Mouse (Mus musculus) liver, embryonic 11.5 days (tissue): ENCODE results near the gene Rdh16f2. TPM values are rescaled to one million over a fixed set of nuclear protein-coding genes. Genes with fewer than 3 reads are reported as not detected.
"Not testable (repeated sequence)": the region's sequence is repeated elsewhere in the genome, so short reads cannot be mapped to it uniquely, and the experiment has no call there.

Experiments
- ATAC-seq: fragments of 200-750 bp; cut with Nextera tagmentation; replicated peaks from 2 replicates; pipeline ENCODE4 v1.8.0; 2017; ENCODE audit warnings: moderate number of reproducible peaks, mild to moderate bottlenecking, moderate TSS enrichment, moderate library complexity; ENCODE audit not compliant: low FRiP score
- DNase-seq: peaks from one replicate; pipeline ENCODE4 v3.0.0-alpha.2; 2017; ENCODE audit warnings: low spot score
- H3K27ac ChIP-seq: fragments of 300-500 bp; sonication (generic); 2 replicates; pipeline ENCODE4 v1.5.1; 2014; ENCODE audit warnings: mild to moderate bottlenecking, low read depth, low read length, control low read depth
- H3K27me3 ChIP-seq: fragments of 300-500 bp; sonication (generic); replicated peaks from 2 replicates; pipeline ENCODE4 v1.6.1; 2014; ENCODE audit warnings: low read length, mixed read lengths; ENCODE audit not compliant: control insufficient read depth, insufficient read depth
- H3K36me3 ChIP-seq: fragments of 300-500 bp; sonication (generic); 2 replicates; pipeline ENCODE4 v1.6.1; 2014; ENCODE audit warnings: mild to moderate bottlenecking, low read length, moderate library complexity, mixed read lengths; ENCODE audit not compliant: control insufficient read depth, insufficient read depth
- H3K4me1 ChIP-seq: fragments of 300-500 bp; sonication (generic); replicated peaks from 2 replicates; pipeline ENCODE4 v1.6.1; 2014; ENCODE audit warnings: low read length, mixed read lengths; ENCODE audit not compliant: control insufficient read depth, insufficient read depth
- H3K4me2 ChIP-seq: fragments of 300-500 bp; sonication (generic); 2 replicates; pipeline ENCODE4 v1.6.1; 2014; ENCODE audit warnings: mild to moderate bottlenecking, control low read depth, moderate library complexity
- H3K4me3 ChIP-seq: fragments of 300-500 bp; sonication (generic); 2 replicates; pipeline ENCODE4 v1.5.1; 2014; ENCODE audit warnings: low read depth, low read length, control low read depth
- H3K9ac ChIP-seq: fragments of 300-500 bp; sonication (generic); 2 replicates; pipeline ENCODE4 v1.6.1; 2014; ENCODE audit warnings: low read depth, low read length, control low read depth
- H3K9me3 ChIP-seq: fragments of 300-500 bp; sonication (generic); 2 replicates; pipeline ENCODE4 v1.6.1; 2016; ENCODE audit warnings: low read length, inconsistent platforms, mixed read lengths; ENCODE audit not compliant: control insufficient read depth
- WGBS: fragments of 180-500 bp; shearing (Covaris S2); extraction: QIAGEN DNeasy Blood & Tissue Kit; methylation state at CpG from one replicate; pipeline ENCODE4 v1.1.7; 2014; 5-methylcytosine and 5-hydroxymethylcytosine counted together
- polyA plus RNA-seq: library from polyadenylated mRNA; unstranded; fragments of >200 nt; fragmentation: Nextera tagmentation; extraction: Ambion mirVana; gene quantifications from 2 replicates; pipeline ENCODE4 v1.2.1, GENCODE M21; 2014

The Rdh16f2 gene
- polyA plus RNA-seq = not detected in 2 replicates

DNA sequence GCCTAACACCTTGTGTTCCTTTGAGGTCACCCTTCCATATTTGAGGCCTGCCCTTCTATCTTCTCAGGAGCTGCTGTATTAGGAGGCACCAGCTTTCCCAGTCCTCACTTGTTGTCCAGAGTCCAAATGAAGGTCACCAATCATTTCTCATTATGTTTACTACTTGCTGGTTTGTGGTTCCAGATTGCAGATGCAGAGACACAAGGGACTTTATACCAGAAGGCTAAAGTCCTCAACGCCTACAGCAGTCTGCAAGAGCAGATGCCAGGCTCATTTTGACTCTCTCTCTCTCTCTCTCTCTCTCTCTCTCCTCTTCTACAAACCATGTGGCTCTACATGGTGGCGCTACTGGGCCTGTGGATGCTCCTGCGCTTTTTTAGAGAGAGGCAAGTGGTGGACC lies at the start of gene Rdh16f2:
Rdh16f2 (plus strand) TSS at position 243 of the 400 bp plus-strand sequence.
- Histone ChIP-seq H3K4me2 (no peak within 1 kb of the TSS), H3K4me1 (no peaks in the 10 kb centered on the region), H3K27ac (no peak within 1 kb of the TSS), H3K27me3 (no peaks in the 10 kb centered on the region), H3K4me3 (no peak within 1 kb of the TSS), H3K36me3 (no peaks in the 10 kb centered on the region), H3K9me3 (no peaks in the 10 kb centered on the region), H3K9ac (no peak within 1 kb of the TSS)
- DNase-seq (no peak), ATAC-seq (no peak)
- WGBS = 73% methylated on average over 3 of the region's 3 CpGs

DNA sequence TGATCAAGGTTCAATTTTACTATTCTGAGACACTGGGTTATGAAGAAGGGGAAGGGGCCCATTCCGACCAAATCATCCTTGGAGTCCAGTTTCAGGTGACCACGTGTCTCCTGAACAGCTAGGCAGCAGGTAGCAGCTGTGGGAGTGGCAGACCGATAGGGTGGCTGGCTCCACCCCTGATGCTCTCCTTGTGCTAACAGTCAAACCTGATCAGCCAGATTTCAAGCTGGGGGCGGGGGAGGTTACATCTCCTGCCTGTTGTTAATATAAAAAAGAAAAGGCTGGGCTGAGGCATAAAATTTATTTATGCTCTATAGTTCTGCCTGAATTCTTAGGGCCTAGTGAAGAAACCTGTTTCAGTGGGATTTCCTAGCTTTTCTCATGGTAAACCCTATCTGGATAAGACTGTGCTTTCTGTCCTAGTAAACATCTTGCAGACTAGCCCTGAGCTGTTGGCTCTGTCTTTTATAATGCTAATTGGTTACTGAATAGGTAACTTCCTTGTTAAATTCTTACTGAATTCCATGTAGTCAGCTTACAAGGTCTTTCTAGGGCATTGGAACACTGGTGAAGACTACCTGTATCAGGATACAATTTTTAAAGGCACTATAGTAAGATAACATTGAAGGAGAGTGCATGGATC lies 48.9 kb upstream of the Rdh16f2 start:
- H3K4me3 ChIP-seq, H3K27me3 ChIP-seq, H3K9me3 ChIP-seq, H3K4me2 ChIP-seq, DNase-seq, ATAC-seq, H3K9ac ChIP-seq, H3K27ac ChIP-seq, H3K36me3 ChIP-seq, H3K4me1 ChIP-seq: not testable (repeated sequence)
- WGBS = 74% methylated on average over 4 of the region's 4 CpGs

DNA sequence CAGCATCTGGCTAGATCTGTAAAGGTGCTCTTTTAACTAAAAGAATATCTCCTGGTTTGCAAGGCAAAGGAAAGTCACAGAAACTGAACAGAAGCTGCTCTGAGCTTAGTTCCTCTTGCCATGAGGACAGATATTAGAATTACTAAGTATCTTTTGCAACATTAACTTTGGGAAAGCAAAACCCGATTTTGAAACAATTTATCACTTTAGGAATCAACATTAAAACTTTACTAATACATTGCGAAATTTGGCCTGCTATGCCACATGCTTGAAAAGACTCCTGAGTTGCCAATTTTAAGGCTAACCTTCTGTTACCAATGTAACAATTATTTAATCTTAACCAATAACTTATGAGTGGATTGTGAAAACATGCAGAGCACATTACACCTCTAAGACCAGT lies 44.5 kb upstream of the Rdh16f2 start:
- ATAC-seq, H3K27me3 ChIP-seq, H3K36me3 ChIP-seq, H3K4me2 ChIP-seq, DNase-seq, H3K4me1 ChIP-seq, H3K4me3 ChIP-seq, H3K27ac ChIP-seq, H3K9ac ChIP-seq, H3K9me3 ChIP-seq: not testable (repeated sequence)
- WGBS = 80% methylated on average over 2 of the region's 2 CpGs

GRCm38 (mm10) chr10:127825386-127825785 lies 40.9 kb upstream of the Rdh16f2 start:
- DNase-seq = no peak
- H3K9ac ChIP-seq = no peak overlapping the region
- H3K27ac ChIP-seq = no peak overlapping the region

DNA sequence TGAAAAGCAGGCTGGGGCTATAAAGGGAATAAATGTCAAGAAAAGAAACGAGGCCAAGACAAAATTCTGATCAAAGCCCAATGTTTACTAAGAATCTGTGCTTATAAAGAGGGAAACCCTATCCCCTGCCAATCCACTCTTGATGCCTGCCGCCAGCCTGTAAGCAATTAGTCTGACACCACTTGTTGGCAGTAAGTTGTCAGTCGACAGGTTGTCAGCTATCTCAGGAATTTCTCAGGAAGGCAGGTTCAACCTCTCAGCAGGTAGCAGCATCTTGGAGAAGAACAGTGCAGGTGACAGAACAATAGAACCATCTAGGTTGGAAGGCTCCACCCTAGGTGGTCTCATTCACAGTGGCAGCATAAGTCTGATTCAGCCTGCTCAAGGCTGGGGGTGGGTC lies 37.2 kb upstream of the Rdh16f2 start:
- no peak overlapping the region for H3K4me2 ChIP-seq
- ATAC-seq (no peak), DNase-seq (no peak)
- H3K4me3 ChIP-seq = no peak overlapping the region
- WGBS = 68% methylated on average over 3 of the region's 3 CpGs
- no peak overlapping the region for H3K27ac ChIP-seq
- H3K27me3 ChIP-seq = no peaks in the 10 kb centered on the region
- no peaks in the 10 kb centered on the region for H3K36me3 ChIP-seq
- H3K4me1 ChIP-seq = no peaks in the 10 kb centered on the region
- no peak overlapping the region for H3K9ac ChIP-seq
- no peaks in the 10 kb centered on the region for H3K9me3 ChIP-seq

More at GRCm38 (mm10) chr10:127825386-127825785, 40.9 kb upstream of the Rdh16f2 start:
- H3K27me3 ChIP-seq = no peaks in the 10 kb centered on the region
- no peaks in the 10 kb centered on the region for H3K9me3 ChIP-seq
- no peak overlapping the region for H3K4me3 ChIP-seq
- ATAC-seq = no peak
- 67% methylated on average over 6 of the region's 6 CpGs for WGBS
- no peaks in the 10 kb centered on the region for H3K4me1 ChIP-seq
- no peak overlapping the region for H3K4me2 ChIP-seq
- no peaks in the 10 kb centered on the region for H3K36me3 ChIP-seq

DNA sequence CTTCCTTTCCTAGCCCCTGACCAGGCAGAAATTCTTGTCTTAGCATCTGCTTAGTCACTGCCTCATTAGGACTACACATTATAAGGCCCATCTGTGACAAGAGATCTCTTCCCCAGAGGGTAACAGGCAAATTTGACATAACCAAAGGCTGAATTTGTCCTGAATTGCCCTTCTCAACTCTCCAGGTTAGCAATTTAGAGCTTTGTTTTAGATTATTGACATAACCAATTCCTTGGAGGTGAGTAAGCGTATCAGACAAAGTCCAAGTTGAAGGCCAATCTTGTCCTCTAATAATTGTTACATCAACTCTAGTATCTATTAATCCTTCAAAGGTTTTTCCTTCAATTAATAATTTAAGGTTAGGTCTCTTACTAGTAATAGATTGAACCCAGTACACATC lies 32.1 kb upstream of the Rdh16f2 start:
- not testable (repeated sequence) for DNase-seq

DNA sequence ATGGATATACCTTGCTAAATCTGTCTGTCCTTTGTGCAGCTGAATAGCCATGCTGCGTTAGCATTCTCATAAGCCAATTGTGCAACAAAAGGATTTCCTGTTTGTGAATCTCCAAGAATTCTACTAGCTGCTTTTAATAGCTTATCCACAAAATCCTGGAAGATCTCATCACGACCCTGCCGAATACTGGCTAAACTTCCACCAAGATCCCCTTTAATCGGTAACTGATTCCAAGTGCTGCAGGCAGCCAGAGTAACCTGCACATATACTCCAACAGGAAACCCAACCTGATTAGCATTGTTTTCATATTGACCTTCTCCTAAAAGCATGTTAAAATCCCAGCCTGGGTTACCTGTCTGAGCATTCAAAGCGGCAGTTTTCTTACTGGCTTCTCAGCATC lies 31.0 kb upstream of the Rdh16f2 start:
- Histone ChIP-seq H3K4me1 (no peaks in the 10 kb centered on the region), H3K36me3 (no peaks in the 10 kb centered on the region), H3K9me3 (no peaks in the 10 kb centered on the region), H3K4me2 (no peak overlapping the region), H3K27ac (no peak overlapping the region), H3K27me3 (no peaks in the 10 kb centered on the region), H3K9ac (no peak overlapping the region), H3K4me3 (no peak overlapping the region)
- WGBS = 75% methylated on average over 5 of the region's 5 CpGs
- no peak for DNase-seq
- no peak for ATAC-seq

More for the DNA sequence above, 32.1 kb upstream of the Rdh16f2 start:
- H3K27me3 ChIP-seq, H3K36me3 ChIP-seq, H3K4me2 ChIP-seq, H3K4me1 ChIP-seq, H3K9ac ChIP-seq, ATAC-seq, H3K27ac ChIP-seq, H3K4me3 ChIP-seq, H3K9me3 ChIP-seq: not testable (repeated sequence)
- WGBS = 86% methylated on average over 1 of the region's 1 CpGs

GRCm38 (mm10) chr10:127837793-127838192 lies 28.5 kb upstream of the Rdh16f2 start:
- not testable (repeated sequence) for H3K27ac ChIP-seq, ATAC-seq, H3K27me3 ChIP-seq, H3K36me3 ChIP-seq, H3K4me1 ChIP-seq, H3K4me3 ChIP-seq, H3K9ac ChIP-seq, DNase-seq, H3K4me2 ChIP-seq, H3K9me3 ChIP-seq
- 76% methylated on average over 5 of the region's 5 CpGs for WGBS

GRCm38 (mm10) chr10:127838539-127838938 lies 27.7 kb upstream of the Rdh16f2 start:
- WGBS = 71% methylated on average over 2 of the region's 2 CpGs
- ATAC-seq = no peak
- Histone ChIP-seq H3K9ac (no peak overlapping the region), H3K4me2 (no peak overlapping the region), H3K36me3 (no peaks in the 10 kb centered on the region), H3K9me3 (no peaks in the 10 kb centered on the region), H3K27me3 (no peaks in the 10 kb centered on the region), H3K27ac (no peak overlapping the region), H3K4me3 (no peak overlapping the region), H3K4me1 (no peaks in the 10 kb centered on the region)
- no peak for DNase-seq
